Mouse (Mus musculus): ENCODE data around the gene Ptprq.

Gene Ptprq

DNA sequence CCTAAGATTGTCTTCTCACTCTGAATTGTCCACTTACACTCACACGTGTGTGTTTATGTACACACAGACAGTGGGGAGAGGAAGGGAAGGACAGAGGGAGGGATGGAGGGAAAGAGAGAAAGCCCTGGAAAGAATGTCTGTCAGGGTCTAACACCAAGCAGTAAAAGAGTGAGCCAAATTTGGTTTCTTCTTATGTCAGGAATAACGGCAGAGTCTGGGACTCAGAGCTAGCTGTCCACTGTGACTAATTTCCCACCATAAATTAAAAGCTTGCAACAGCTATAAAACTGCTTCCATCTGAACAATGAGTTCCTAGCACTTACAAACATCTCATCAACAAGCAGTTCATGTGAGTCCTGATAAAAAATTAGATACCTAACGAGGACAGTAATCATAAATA is 91.7 kb downstream of the Ptprq start:
- DNase-seq (ENCODE audit: low spot score) = no peak

DNA sequence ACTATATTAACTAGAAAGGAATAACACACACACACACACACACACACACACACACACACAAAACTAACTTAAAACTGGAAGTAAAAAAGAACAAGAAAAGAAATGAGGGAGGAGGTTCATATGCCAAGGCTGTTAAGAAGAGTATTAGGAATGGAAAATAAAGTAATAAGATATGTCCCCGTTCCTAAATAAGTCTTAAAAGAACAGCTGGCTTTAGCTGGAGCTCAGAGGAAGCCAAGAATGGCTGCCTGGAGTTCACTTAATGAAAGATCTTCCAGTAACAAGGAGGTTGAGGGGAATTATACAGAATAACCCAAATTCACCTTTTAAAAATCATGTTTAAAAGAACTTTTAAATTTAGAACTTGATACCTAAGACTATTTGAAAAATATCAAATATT is 93.2 kb downstream of the Ptprq start:
- peak; percentile 4 for DNase-seq (ENCODE audit: low spot score)

DNA sequence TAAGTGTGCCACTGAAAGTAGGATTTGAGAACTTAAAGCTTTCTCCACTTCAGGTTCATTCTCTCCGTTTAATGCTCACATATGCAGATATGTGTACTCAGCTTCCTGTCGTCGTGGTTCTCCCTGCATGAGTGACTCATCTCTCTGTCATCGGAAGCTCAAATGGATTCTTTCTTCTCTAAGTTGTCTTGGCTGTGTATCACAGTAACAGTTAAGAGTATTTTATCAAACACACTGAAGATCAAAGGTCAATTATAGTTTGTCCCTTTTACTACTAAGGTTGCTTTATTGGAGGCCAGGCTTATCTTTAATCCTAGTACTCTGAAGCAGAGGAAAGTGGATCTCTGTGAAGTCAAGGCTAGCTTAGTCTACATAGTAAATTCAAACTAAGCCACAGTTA is 95.6 kb downstream of the Ptprq start:
- DNase-seq (ENCODE audit: low spot score) = no peak

DNA sequence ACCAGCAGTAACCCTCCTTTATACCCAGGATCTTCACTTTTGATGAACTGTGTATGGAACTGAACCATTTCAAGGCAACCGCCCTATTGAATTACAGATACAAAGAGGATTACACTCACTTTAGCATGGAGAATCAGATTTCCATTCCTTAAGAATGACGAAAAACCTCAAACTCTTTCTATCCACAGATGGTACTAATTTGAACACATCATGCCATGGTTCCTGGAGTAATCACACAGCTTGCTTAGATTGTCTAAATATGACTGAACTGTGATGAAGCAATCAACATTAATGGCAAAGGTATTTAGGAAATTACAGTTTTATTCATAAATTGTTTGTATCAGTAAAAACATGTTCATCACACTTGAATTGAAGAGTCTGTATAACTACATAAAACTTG is 104.4 kb downstream of the Ptprq start:
- no peak for DNase-seq (ENCODE audit: low spot score)

DNA sequence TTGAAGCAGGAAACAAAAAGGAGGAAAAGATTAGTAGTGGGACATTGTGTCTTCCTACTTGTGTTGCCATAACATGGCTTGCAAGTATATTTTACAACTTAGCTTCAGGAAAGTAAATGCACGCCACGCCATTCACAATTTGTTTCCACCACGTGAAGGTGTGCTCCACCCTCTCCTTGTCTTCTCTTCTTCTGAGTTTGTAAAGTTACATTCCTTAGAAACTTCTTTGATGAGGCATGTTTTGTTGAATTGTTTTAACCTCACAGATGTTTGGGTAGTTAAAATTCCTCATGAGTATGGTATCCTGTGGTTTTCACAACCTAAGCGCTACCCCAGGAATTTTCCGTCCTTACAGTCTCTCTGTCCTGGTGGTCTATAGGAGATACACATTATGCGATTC is 118.5 kb downstream of the Ptprq start:
- no peak for DNase-seq (ENCODE audit: low spot score)

DNA sequence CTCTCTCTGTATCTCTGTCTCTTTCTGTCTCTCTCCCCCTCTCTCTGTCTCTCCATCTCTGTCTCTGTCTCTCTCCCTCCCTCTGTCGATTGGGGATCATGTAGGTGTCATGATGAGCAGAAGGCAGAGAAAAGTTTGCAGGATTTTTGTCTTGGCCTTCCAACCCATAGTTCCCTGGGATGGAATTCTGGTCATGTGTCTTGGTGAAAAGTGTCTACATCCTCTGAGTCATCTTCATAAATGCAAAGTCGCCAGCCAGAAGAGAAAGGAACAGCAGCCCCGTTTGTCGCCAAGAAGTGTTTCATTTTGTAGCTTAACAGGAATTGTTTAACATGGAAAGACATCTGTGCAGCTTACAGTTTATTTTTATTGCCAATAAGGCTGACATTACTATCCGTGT is 136.5 kb downstream of the Ptprq start:
- no peak for DNase-seq (ENCODE audit: low spot score)

DNA sequence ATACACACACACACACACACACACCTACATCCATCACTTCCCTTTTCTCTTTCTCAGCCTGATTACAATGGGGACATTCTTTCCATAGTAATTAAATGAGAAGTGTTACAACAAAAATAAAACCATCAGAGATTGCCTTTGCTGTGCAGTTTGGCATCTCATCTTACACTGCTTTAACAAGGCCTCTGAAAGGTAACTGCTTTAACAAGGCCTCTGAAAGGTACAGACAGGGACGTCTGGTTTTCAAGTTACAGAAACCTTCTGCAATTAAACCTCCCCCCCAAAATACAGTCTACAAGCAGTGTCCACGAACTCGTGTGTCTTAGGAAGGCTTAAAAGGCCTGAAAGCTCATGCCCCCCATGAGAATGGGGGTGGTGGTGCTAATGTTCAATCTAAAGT is 150.8 kb downstream of the Ptprq start:
- DNase-seq (ENCODE audit: low spot score) = no peak

DNA sequence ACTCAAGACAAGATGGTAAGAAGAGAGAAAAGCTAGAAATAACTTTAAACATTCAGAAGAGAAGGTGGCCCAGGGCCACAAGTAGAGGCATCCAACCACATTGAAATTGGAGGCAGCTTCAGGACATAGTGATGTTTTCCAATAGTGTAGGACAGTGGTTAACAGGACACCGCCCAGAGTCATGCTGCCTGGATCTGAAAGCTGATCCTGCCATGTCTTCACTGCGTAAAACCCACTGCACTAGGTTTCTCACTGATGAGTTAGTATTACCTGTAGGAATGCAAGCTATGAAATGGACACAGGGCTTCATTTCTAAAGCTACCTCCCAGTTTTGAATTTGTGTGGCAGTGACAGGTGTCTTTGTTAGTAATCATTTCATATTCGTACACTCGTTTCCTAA is 151.6 kb downstream of the Ptprq start:
- DNase-seq (ENCODE audit: low spot score) = no peak

DNA sequence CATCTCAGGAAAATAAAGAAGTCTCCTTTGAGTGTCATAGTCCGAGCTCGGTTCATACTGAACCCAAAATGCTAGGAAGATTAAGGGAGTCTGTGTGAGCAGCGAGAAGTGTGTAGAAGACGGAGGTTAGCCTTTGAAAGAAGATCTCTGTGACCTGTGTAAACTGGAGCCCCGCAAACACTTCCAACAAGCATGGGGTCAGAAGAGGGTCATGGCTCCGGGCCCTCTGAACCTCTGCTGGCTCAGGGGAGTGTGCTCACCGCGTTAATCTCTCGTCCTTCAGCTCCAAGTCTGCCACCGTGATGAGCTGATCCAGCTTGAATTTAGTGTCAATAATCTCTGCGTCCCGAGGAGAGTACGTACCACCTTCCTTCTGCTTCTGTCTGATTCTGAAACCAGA is 157.0 kb downstream of the Ptprq start:
- no peak for DNase-seq (ENCODE audit: low spot score)

DNA sequence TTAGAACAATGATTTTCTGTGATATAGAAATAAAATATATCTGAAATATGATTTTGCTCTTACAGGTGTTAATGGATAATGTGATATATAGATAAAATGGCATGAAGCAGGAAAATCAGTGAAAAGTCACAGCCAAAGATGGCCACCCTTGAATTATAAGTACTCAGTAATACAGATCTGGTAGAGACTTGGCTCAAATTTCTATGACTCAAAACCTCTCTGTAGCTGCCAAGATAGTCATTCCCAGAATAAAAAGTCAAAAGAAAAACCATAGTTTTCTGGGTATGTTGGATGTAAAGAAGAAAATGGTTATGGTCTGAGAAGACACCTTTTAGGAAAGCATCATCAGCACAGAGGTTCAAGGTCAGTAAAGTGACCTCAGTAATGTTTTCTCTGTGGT is 159.0 kb downstream of the Ptprq start:
- no peak for DNase-seq (ENCODE audit: low spot score)

DNA sequence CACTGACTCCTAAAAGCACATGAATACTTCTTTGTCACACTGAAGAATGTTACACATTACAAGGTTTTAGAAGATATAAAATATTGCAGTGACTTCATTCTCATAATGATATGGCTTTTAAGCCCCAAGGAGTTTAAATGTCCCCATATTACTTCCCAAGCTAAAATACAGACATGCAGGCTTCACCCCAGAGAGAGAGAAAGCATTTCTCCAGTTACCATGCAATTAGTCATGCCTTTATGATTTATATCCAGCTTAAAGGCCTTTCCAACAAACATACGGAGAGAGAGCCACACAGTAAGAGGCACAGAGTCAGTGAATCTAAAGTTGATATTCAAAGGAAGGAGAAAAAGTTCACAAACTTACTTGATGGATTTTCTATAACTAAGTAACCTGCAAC is 176.8 kb downstream of the Ptprq start:
- DNase-seq (ENCODE audit: low spot score) = no peak

DNA sequence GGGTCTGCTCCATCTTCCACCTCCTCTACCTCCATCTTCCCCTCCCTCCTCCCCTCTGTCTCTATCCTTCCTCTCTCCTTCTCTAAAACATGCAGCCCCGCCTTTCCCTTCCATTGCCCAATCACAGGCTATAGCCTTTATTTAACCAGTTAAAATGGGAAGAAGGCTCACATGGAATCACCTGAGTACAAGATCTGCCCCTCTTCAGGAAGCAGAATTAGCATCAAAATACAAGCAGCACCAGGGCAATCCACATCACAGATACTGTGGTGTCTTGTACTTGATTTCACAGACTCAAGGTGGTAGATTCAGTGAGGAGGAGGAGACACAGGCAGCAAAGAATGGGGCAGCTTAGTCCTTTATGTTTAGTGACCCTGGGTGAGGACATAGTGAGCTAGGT is 191.1 kb downstream of the Ptprq start:
- DNase-seq (ENCODE audit: low spot score) = no peak

DNA sequence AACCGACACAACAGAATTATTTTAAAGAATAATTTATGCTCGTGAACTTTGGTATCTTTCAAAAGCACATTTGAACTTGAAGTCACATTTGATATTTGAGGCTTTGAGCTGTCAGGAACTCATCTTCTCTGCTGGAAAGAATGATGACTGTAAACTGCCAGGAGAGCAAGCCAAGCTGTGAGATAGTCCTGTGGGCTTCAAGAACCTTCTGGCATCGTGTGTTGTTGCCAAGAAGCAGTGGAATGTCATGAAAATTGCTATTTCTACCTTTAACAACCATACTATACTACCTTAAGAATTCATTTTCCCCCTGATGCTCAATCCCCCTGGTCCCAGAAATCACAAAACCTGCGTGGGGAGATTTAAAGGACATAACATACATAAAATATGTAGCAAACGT is 200.6 kb downstream of the Ptprq start:
- no peak for DNase-seq (ENCODE audit: low spot score)

DNA sequence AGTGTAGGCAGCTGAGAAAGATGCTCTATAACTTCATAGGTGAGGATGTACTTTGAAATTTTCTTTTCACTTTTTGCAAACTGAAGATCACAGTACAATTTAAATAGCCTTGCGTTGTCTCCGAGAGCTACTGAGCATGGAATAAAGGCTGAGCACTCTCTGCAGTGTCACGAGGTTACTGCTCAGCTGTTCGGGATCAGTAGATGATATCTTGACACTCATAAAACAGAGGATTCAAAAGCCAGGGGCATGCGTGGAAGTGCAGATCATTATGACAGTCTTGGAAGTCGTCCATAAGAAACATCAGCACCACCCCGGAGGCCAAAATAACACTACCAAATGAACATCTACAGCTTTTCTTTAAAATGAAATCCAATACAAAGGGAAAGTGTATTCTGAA is 203.2 kb downstream of the Ptprq start:
- DNase-seq (ENCODE audit: low spot score) = no peak

DNA sequence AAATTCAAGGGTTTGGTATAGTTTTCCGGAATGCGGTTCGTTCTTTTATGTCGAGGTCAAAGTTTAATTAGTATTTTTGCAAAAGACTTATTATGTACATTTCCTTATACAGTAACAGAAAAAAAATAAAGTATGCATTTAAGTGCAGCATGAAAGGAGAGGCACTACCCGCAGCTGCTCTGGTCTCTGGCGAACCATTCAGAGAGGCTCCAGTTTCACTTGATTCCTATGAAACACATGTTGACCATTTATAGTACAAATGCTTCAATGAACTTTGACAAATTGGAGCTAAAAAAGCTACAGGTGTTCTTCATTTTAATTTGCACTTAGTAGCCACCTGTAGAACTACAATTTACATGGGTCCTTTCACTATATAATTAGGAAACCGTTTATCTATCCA is 205.1 kb downstream of the Ptprq start:
- no peak for DNase-seq (ENCODE audit: low spot score)

DNA sequence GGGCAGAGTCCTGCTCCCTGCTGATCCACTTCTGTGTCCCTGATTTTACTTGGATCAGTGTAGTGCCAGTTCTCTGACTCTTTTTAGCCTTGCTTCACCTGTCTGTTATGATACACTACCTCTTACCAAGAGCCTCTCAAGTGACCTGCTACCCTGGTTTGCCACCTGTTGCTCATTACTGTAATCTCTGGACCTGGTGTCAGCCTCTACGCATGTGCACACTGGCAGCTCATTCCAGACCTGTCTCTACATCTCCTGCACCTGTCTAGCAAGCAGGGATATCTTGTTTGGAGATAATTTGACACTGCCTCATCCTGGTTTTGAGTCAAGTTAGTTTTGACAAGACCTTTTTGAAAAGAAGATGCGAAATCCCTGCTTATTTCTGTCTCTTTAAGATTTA is 213.5 kb downstream of the Ptprq start:
- no peak for DNase-seq (ENCODE audit: low spot score)

DNA sequence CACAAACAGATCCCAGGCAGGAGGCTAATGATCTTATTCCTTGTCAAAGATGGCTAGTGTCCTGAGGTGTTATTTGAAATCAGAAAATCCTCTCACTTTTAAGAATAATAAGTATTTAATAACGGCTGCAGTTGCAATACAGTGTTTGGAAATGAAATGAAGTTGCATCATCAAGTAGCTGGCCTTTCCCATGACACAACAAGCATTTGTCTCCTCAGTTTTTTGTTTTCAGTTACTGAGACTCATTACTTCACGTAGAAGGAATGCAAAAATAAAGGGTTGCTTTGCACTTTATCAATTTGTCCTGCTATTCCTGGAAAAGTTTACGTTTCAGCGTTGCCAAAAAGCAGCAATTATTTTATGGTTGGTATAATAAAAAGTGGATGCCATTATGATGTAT is 216.4 kb downstream of the Ptprq start:
- no peak for DNase-seq (ENCODE audit: low spot score)

DNA sequence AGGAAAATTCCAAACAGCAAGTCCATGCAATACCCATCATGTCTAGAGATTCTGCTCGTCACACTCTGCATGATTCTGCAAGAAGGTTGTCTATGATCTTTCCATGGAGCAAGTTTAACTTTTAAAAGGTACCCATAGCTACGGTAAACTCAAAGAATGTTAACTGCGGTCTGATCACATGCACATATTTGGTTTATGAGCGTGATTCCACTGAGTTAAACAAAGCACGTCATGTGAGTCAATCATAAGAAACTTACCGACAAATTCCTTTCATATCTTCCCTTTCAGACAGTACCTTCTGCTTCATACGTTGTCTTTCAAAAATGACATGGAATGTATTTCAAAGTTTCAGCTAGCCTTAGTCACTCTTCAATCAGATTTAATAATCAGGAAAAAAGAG is 217.7 kb downstream of the Ptprq start:
- no peak for DNase-seq (ENCODE audit: low spot score)

DNA sequence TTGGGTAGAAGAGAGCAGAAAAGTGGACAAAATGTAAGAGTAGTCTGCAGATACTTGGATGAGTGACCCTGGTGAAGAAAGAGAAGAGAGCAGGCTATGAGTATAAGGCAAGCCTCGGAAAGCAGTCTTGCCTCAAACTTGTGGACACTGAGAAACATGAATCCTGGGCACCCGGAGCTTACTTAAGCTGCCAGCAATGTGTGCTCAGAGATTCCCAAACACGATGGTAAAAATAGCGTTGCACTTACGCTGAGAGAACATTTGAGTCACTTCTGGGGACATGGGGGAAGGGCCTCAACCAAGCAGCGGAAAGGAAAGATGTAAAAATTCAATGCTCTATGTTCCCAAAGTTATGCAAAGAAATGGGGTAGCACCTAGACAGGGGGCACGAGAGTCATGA is 220.2 kb downstream of the Ptprq start:
- DNase-seq (ENCODE audit: low spot score) = no peak

DNA sequence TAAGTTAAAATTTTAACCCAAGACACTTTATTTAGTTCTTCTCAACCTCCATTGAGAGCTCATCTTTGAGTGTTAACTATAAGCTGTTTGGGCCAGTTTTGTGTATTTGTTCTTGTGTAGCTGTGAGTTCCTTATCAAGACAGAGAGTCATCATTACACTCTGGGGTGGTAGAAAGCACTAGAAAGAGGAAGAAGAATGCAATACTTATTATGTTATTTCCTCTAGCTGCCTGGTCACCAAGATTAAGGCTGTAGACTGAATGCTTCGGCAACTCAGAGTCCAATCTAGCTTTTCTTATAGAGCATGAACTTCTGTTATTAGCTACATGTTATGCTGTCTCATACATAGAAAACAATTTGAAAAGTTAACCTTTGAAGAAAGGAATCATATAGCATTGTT is 223.4 kb downstream of the Ptprq start:
- DNase-seq (ENCODE audit: low spot score) = no peak

DNA sequence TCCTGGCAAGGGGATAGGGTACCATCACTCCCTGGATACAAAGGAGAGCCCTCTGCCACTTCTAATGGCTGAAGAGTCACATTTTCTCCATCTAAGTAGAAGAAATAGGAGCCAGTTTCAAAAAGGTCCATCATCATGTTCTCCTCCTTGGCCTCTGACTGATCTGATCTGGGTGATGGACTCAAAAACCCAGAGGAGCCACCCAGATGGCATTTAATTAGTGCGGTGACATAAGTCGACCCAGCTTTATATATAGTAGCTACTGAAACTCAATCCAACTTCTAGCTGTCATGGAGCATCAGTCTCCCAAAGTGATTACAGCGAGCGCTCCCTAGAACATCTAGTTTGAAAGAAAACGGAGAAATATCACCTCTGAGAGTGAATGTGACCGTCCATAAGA is 225.3 kb downstream of the Ptprq start, which contains the start of gene Myf6:
Myf6 (minus strand) TSS at position 170 of the 400 bp plus-strand sequence.
- no peak for DNase-seq (ENCODE audit: low spot score)

DNA sequence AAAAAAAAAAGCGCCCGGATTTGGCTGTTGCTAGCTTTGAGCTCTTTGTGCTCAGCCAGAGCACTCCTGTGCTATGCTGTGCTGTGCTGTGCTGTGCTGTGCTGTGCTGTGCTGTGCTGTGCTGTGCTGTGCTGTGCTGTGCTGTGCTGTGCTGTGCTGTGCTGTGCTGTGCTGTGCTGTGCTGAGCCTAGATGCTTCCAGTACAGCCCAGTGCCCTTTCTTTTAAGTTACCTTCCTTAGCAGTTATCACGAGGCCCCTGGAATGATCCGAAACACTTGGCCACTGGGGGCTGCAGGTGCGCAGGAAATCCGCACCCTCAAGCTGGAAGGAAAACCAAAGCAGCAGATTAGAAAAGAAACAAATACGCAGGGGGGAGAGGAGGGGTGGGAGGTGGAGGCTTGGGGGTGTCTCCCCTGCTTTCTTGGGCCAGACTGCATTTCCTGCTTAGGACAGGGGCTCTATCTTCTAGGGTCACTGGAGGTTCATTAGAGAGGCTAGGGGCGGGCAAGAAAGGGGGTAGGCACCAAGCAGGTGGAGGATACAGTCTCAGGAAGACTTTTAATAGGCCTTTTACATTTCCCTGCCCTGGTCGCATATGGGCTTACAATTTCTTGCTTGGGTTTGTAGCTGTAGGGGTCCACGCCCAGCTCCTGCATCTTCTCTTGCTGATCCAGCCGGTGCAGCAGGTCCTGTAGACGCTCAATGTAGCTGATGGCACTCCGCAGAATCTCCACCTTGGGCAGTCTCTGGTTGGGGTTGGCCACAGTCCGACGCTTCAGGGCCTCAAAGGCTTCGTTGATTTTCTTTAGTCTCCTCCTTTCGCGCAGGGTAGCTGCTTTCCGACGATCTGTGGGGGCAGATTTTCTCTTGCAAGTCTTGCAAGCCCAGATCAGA is 226.0 kb downstream of the Ptprq start:
- no peak for DNase-seq (ENCODE audit: low spot score)

DNA sequence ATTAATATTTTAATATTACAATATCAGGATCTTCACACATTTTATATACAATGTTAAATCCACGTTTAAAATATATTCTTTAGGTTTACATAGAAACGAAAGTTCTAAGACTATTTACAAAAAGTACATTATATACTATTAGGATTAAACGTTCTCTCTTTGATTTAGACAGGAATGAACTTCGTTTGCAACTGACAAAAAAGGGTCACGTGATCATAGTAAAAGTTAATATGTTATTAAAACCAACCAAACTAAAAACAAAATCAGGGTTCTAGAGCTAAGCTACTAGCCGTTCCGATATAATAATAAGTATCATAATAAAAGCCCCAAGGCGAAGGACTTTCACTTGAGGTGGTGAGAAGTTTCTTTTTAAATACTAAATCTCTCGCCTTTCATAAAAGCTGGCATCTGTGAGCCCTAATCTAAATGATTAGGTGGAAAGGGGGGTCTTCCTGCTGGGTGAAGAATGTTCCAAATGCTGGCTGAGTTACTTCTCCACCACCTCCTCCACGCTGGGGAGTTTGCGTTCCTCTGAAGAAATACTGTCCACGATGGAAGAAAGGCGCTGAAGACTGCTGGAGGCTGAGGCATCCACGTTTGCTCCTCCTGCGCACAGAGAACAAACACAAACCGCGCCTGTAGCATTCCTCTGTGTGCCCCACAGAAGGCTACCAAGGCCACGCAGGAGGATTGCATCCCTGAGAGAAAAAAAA is 226.8 kb downstream of the Ptprq start:
- no peak for DNase-seq (ENCODE audit: low spot score)

All from testis, postnatal 14 days (tissue).